Mouse (Mus musculus) forebrain, embryonic 16.5 days (tissue): Measurements from ENCODE around the gene Slc22a21. TPM values are rescaled to one million over a fixed set of nuclear protein-coding genes. Genes with fewer than 3 reads are reported as not detected.

Experiments used
- polyA plus RNA-seq: library from polyadenylated mRNA; unstranded; fragments of >200 nt; fragmentation: Nextera tagmentation; extraction: Ambion mirVana; gene quantifications from 2 replicates; pipeline ENCODE4 v1.2.1, GENCODE M21; 2015

The Slc22a21 gene
- polyA plus RNA-seq, 1 experiment from 2014 or later: 2.1 TPM

Other genes with a start within 250 kb of the Slc22a21 start
- 2.5 and 3.4 TPM in 2 replicates for gene Irf1, start 210.3 kb downstream of the Slc22a21 start, polyA plus RNA-seq
- gene Gm17334, start 207.1 kb downstream of the Slc22a21 start, polyA plus RNA-seq: 0.24 TPM in 1 of 2 replicates, not detected in the other
- gene Gm12216, start 121.1 kb downstream of the Slc22a21 start, polyA plus RNA-seq: 0.39 TPM in 1 of 2 replicates, not detected in the other
- gene Slc22a5, start 88.7 kb downstream of the Slc22a21 start, polyA plus RNA-seq: 11.8 and 12.0 TPM in 2 replicates
- 0.87 and 2.2 TPM in 2 replicates for gene Slc22a4, start 47.8 kb upstream of the Slc22a21 start, polyA plus RNA-seq
- gene Pdlim4, start 88.7 kb upstream of the Slc22a21 start, polyA plus RNA-seq: 45.3 and 49.5 TPM in 2 replicates
- gene P4ha2, start 119.8 kb upstream of the Slc22a21 start, polyA plus RNA-seq: 6.8 and 8.6 TPM in 2 replicates